Mouse (Mus musculus): ENCODE data around the gene Ap5z1. TPM values are rescaled to one million over a fixed set of nuclear protein-coding genes. Genes with fewer than 3 reads are reported as not detected.

Ap5z1 gene
- total RNA-seq, 4 experiments from 2014 or later = 22.8 to 30.2 (median 26.2) TPM

DNA sequence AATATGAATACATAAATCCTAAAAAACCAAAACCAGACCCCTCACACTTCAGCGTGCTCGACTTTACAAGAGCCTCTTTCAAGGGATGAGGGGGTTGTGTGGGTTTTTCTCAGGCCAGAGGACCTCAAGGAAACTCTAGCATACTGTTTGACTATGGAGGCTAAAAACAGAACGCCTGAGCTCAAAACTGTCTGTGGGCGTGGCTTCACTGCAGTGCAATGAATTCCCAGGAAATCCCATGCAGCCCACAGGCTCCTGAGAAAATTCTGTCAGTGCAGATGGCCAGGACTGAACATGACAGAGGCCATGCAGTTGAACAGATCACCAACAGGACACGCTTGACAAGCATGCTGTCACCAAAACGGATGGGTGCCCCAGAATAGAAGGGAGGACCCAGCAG lies 55.2 kb downstream of the Ap5z1 start:
- no peak for DNase-seq (ENCODE audit: low spot score in 2 of 2)

DNA sequence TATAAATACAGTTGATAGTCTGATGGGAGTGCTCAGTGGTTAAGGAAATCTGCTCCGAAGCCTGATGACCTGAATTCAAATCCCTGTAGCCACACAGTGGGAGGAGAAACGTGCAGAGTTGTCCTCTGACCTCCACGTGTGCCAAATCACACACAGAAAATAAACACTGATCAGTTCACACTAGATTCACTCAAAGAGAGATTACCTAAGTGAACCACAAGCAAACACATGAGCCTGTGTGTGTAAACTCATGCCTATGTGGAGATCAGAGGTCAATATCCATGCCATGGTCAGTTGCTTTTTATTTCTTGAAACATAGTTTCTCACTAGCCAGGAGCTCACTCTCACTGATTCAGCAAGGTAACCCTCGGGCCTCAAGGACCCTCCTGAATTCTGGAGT lies 56.6 kb downstream of the Ap5z1 start:
- DNase-seq (ENCODE audit: low spot score in 2 of 2) = no peak

DNA sequence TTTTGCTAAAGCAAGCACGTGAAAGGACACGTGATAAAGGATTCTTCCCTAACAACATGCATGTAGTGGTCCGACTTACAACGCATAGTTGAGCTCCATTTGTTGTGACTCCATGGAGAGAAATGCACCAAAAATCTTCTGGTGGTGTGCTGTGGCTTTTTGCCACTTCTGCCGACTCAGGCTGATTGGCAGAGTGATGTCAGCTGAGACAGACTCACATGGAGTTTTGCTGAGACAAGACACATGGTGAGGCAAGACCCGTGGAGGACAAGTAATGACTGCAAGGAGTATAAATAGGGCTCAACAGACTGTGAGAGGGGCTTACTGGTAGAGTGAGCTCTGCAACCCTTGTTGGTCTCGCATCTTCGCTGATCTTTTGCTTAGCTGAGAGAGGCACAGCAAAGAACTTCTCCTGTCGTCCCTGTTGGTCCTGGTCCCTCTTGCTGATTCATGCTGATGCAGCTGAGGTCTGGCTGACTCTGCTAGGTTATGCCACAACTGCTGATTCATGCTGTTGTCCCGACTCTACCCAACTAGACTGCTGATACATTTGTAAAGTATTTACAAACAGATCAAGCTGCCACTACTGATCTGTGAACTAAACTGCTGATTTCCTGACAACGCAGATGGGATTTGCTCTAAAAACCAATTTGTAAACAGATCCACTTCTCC lies 57.6 kb downstream of the Ap5z1 start:
- DNase-seq (ENCODE audit: low spot score in 2 of 2) = no peak

DNA sequence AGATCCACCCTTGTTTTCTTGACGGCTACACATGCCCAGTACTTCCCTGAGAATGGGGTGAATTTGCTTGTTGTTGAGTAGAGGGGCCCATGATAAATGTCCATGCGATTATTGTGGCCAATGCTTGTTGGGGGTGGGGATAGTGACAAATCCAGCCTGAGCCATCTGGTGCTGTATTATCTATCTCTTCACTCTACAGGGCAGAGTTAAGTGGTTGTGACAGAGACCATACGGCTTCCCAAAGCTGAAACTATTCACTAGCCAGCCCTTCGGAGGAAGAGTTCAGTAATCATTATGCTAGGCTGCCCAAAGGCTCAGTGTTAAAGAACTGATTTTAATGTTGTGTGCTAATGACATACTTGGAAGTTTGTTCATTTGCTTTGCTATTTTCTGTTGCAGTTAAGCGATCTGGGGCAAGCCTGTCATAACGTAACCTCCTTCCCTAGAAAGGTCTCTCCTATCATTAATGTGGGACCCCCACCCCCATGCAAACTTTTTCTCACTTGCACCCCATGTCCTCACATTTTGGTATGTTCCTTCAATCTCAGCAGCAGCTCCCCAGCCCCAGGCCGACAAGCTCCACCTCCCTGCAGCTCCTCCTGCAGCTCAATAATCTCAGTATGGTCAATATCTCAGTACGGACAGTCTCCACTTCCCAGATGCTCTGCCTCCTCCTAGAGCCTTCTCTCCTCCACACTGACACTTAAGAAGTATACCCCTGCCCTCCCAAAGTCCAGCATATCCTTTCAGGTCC lies 61.1 kb downstream of the Ap5z1 start:
- no peak for DNase-seq (ENCODE audit: low spot score in 2 of 2)

Other genes with a start within 250 kb of the Ap5z1 start
- 10 to 100 TPM; 45.5 to 49.7 (median 48.7) TPM for gene Foxk1, start 62.4 kb upstream of the Ap5z1 start, total RNA-seq (2022)
- under 1 TPM; 0.55 to 0.87 (median 0.66) TPM for gene Papolb, start 66.1 kb downstream of the Ap5z1 start, total RNA-seq (2022)
- gene Radil, start 87.2 kb downstream of the Ap5z1 start, total RNA-seq (2022) = 10 to 100 TPM; 12.2 to 18.1 (median 13.7) TPM
- gene Mmd2, start 144.9 kb downstream of the Ap5z1 start, total RNA-seq (2022) = 100 to 1,000 TPM; 134 to 158 (median 153) TPM
- gene Wipi2, start 163.8 kb downstream of the Ap5z1 start, total RNA-seq (2022) = 100 to 1,000 TPM in 1 of 4 experiments, 10 to 100 TPM in 3; 87.7 to 101 (median 92.7) TPM
- 10 to 100 TPM; 35.4 to 39.1 (median 37.8) TPM for gene Slc29a4, start 228.6 kb downstream of the Ap5z1 start, total RNA-seq (2022)

Measured in layer of hippocampus, adult 8-10 months (tissue).